Mouse (Mus musculus) lung, postnatal 0 days (tissue): Measurements from ENCODE around the gene Pdzph1.

ENCODE experiments used
- CTCF ChIP-seq: IDR thresholded peaks from 2 replicates; pipeline ENCODE4 v1.5.1; 2016; ENCODE audit warnings: antibody characterized with exemption, mild to moderate bottlenecking
- EP300 ChIP-seq: IDR thresholded peaks from 2 replicates; pipeline ENCODE4 v1.6.1; 2016; ENCODE audit warnings: antibody characterized with exemption, mild to moderate bottlenecking, control low read depth

DNA sequence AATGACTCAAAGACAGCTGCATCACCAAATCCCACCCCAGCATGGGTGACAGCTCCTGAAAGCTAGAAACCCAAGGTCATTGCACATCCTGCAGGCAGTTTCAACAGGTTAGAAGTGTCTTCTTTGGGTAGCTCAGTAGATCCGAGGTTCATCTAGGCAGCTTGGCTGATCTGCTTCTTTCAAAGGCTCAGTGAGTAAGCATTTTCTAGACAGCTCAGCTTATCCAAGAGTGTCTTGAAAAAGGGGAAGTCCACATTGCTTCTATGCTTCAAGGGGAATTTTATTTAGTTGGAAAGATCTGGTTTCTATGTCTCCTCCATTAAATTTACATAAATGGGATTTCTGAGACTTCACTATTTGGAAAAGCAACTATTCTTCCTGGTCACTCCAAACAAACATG lies 117.8 kb downstream of the Pdzph1 start:
- TF ChIP-seq CTCF = no peak
- TF ChIP-seq EP300 = no peak
